Mouse (Mus musculus) MEL (cell line): ENCODE results near the gene Slc23a2.
A peak's percentile ranks its signal among the peaks of the same experiment; 100 is the strongest.

Source experiments
- CTCF ChIP-seq, 3 experiments: IDR thresholded peaks in 2 of 3; conservative IDR thresholded peaks in 1 of 3; 2 replicates each; pipeline ENCODE4 v1.5.1; 2011 to 2012; ENCODE audit warnings: low read length in 3 of 3, low read depth in 2 of 3, mild to moderate bottlenecking in 2 of 3, improper control_type of control experiment in 1 of 3, inconsistent platforms in 1 of 3, mixed read lengths in 1 of 3, moderate library complexity in 1 of 3; ENCODE audit not compliant: control insufficient read depth in 1 of 3, insufficient read depth in 1 of 3, poor library complexity in 1 of 3, severe bottlenecking in 1 of 3
- EP300 ChIP-seq, 2 experiments: IDR thresholded peaks; 2 replicates each; pipeline ENCODE4 v1.6.1; 2011; ENCODE audit warnings: improper control_type of control experiment in 2 of 2, low read length in 2 of 2, low read depth in 1 of 2, mild to moderate bottlenecking in 1 of 2
- MAFK ChIP-seq: IDR thresholded peaks from 2 replicates; pipeline ENCODE4 v1.6.1; 2011; ENCODE audit warnings: low read depth, mild to moderate bottlenecking, low read length, improper control_type of control experiment, borderline replicate concordance
- MAX ChIP-seq: IDR thresholded peaks from 2 replicates; pipeline ENCODE4 v1.6.1; 2011; ENCODE audit warnings: low read length, improper control_type of control experiment
- MYB ChIP-seq: IDR thresholded peaks from 2 replicates; pipeline ENCODE4 v1.6.1; 2011; ENCODE audit warnings: mild to moderate bottlenecking, low read depth, low read length, improper control_type of control experiment
- POLR2A ChIP-seq, 2 experiments: IDR thresholded peaks; 2 replicates each; pipeline ENCODE4 v1.6.1; 2011 to 2012; ENCODE audit warnings: low read length in 2 of 2, mild to moderate bottlenecking in 2 of 2, control low read depth in 1 of 2, improper control_type of control experiment in 1 of 2, low read depth in 1 of 2, moderate library complexity in 1 of 2; ENCODE audit not compliant: control insufficient read depth in 1 of 2, insufficient read depth in 1 of 2, poor library complexity in 1 of 2
- ZC3H11A ChIP-seq: IDR thresholded peaks from 2 replicates; pipeline ENCODE4 v1.6.1; 2012; ENCODE audit warnings: low read depth, mild to moderate bottlenecking, inconsistent platforms, low read length, improper control_type of control experiment

GRCm38 (mm10) chr2:132139099-132139498 is 5.8 kb downstream of the Slc23a2 start:
- TF ChIP-seq CTCF (IDR thresholded peaks at IDR 0.05 in 2 of 3, conservative IDR thresholded peaks at IDR 0.05 in 1 of 3; ENCODE audit: control insufficient read depth in 1 of 3, insufficient read depth in 1 of 3, low read depth in 2 of 3, low read length in 3 of 3, poor library complexity in 1 of 3, severe bottlenecking in 1 of 3) = peak; percentile 41 to 49 (median 48)
- no peak for TF ChIP-seq MAX
- TF ChIP-seq POLR2A (IDR thresholded peaks at IDR 0.05; ENCODE audit: control insufficient read depth in 1 of 2, insufficient read depth in 1 of 2, low read depth in 1 of 2, low read length in 2 of 2, poor library complexity in 1 of 2) = no peak
- TF ChIP-seq MYB = no peak
- TF ChIP-seq ZC3H11A = no peak
- TF ChIP-seq MAFK = no peak
- TF ChIP-seq EP300 (IDR thresholded peaks at IDR 0.05; ENCODE audit: low read depth in 1 of 2, low read length in 2 of 2) = no peak
